Mouse (Mus musculus) c-Kit-positive CD71-positive TER-119-negative erythroid progenitor cells, embryonic 14.5 days (primary cell): ENCODE results near the gene Dgkq.

Experiments used
- DNase-seq: peaks from one replicate; pipeline ENCODE4 v3.0.0-alpha.2; 2013; ENCODE audit warnings: low read depth

Dgkq gene

DNA sequence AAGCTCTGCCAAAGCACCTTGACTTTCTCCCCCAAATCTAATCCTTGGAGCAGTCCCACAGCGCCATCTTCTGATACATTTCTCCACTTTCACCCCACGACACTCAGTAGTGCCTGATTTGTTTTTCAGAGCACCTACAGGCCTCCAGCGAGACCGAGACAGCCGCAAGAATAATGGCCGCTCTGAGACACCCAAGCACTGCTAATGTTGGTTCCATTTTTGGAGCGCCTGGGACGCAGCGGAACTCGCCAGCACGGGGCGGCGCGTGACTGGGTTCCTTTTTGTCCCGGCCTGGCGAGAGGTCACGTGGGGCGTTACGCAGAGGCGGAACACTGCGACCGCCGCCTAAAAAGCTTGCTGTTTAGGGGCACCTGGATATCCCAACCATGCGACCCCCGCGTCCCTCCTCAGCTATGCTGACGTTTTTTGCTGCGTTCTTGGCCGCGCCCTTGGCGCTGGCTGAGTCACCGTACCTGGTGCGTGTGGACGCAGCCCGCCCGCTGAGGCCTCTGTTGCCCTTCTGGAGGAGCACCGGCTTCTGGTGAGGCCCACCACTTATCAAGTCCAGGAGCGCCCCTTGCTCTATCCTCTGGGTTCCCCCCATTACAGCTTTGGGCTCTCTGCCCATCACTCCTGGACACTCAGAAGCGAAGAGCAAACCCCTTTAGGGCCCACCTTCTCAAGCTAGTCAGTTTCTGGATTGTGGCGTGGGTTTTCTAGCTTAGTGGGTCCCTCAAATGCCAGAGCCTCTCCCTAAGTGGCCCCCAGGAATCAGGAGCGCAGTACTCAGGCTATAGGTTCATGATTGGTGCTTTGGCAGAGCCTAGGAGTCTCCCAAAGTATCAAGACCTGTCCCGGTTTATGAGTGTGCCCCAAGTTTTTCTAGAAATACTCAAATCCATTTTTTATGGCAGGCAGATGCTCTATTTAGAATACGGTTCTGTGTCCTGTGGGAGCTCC, at the start of gene Dgkq:
Gene Dgkq, minus strand, starts transcription at position 696 of the 960 bp plus-strand sequence.
- DNase-seq, result peak; percentile 86

DNA sequence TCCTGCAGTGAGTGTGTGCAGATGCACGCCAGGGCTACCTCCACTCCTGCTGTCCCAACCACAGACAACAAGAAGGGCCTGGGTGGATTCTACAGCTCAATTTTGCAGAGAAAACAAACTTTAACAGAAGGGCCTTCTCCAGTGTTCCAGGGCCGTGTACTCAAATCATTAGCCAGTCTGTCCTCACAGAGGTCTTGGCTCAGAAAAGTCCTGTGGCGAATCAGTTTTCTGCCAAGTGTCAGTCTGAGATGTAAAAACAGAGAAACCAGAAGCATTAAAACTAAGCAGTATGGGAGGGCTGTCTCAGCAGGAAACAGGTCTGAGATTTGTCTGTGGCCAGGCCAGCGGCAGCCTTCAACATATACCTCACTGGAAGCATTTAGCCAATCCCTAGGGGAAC, 48.6 kb upstream of the Dgkq start:
- no peak for DNase-seq

DNA sequence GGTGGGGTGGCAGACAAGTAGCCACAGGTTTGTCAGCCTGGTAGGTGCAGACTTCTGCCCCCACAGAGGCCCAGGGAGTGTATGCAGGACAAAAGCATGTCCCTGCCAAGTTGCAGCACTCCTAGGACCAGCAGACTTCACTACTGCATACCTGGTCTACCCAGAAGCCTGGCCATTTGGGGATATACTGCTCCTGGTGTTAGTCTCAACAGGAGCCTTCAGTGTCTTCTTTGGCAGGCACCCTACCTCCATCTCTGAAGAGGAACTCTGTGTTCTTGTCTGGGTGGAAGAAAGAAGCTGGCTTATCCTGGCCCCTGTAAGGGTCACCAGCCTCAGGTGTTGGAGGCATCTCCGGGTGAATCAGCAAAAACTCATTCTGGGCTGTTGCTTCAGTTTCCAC, 46.5 kb upstream of the Dgkq start:
- DNase-seq, result no peak

DNA sequence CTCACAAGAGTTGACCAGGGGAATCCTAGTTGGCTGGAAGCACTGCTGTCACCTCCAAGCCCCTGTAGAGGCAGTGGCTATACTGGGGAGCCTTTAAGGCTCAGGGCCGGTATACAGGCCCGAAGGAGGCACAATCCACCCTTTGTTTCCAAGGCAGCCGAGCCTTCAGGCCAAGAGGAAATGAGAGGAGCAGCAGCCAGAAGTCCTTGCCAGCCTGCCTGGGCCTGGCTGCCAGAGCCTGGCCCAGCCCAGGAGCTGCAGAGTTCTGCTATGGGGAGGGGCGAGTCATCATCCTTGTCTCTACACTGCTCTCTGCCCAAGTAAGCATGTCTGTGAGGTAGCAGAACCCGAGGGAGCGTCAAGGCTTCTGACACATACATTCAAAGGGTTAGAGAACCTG, 44.7 kb upstream of the Dgkq start:
- DNase-seq, result no peak

DNA sequence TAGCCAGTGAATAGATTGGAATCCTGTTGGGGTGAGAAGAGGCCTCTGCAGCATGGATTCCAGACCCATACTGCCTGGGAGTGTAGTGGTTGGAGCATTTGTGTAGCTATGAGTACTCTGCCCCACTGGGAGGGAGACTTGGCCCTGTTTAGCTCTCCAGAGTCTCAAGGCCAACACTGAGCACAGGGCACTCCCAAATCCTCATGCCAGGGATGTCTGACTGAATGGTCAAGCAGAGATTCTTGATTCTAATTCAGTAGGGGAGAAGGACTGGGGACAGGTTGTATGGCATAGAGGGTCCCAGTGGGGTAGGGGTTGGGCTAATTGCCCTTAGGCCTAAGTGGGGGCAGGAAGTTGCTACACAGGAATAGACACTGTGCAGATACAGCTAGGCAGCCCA, 44.2 kb upstream of the Dgkq start:
- no peak for DNase-seq

DNA sequence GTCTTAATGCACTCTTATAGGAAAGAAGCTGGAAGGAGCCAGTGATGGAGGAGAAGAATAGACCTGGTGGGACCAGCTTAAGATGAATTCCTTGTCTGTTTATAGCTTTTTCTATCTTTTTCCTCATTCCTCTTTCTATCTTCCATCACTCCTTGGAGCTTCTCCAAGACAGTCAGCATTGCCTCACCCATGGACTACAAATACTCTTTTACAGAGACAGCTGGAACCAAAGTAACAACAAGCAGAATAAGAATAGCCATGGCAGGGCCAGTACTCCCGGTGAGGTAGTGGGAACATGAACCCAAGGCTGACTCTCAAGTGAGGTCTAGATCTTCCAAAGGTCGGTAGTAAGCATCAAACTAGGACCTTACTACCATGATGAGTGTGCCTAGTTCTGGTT, 43.6 kb upstream of the Dgkq start:
- no peak for DNase-seq

DNA sequence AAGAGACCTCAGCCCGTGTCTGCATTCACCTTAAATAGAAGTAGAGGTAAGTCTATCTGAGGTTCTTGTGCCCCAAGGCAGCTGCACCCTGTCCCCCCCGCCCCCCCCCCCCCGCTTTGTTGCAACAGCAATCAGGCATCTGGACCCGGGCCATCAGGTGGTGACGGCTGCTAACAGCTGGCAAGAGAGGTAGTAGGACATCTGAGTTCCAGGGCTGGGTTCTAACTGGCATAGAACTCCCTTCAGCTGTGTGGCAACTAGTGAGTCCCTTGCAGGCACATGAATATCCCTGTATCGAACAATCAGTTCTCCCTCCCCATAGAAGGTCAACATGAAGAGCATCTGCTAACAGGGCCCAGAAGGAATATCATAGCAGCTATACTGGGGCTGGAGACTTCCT, 42.5 kb upstream of the Dgkq start:
- DNase-seq, result no peak

DNA sequence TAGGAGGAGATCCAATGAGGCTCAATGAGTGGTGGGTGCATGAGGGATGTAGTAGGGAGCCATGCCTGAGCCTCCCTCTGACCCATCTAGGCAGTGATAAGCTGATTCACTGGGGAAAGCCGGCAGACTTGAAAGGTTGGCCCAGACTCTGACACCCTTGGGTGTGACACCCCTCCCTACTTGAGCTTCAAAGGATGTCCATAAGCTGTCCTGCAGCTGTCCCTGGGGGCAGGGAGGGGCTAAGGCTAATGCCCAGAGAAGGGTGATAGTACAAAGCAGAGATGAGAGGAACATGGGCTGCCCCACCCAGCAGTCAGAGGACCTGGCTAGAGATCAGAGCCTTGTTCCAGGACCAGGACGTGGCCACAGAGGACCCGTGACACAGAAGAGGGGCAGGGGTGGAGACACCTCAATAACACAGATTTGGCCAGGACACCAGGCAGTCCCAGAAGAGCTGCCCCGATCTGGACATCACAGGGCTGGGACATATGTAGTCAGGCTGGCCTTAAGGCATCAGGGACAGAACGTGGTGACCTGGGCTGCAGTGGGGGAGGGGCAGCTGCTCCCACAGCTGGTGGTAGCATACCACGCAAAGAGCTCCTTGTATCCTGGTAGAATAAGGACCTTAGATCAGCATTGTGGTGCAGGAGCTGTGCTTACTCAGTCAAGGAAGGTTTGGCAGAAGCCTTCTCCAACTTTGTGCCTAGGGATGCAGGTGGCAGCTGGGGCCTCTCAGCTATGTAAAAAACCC, 39.7 kb upstream of the Dgkq start:
- no peak for DNase-seq

DNA sequence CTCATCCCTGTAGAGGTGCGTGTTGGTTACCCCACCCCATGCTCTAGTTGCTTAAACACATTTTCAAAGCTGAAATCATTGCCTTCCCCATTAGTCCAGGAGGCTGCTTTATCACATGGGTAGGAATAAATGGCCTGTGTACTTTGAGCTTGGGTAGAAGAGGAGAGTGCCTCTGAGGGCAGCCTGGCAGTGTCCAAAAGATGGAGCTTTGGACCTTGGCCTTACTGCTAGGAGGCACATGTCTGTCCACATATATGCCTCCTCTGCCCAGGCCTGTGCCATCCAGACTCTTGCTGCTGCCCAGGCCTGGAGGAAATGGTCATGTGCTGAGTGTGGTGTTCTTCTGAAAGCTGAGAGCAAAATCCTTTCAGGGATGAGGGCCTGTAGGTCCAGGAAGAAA, 38.9 kb upstream of the Dgkq start:
- DNase-seq, result no peak

DNA sequence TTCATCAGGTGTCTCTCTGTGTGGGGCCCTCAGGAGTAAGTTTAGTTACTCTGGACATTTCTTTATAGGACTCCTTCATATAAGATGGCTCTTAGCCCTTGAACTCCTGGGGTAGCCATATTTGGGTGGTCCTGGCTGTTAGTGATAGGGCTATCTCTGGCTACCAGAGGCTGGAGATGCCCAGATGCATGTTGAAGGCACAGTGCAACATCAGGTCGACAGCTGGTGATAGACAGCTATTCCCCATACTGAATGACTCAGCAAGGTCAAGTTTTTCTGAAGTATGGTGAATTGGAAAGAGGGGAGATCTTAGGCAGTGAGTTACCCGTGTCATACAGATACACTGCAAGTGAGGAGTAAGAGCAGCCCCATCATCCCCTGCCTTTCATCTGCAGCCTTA, 38.3 kb upstream of the Dgkq start:
- DNase-seq, result no peak

DNA sequence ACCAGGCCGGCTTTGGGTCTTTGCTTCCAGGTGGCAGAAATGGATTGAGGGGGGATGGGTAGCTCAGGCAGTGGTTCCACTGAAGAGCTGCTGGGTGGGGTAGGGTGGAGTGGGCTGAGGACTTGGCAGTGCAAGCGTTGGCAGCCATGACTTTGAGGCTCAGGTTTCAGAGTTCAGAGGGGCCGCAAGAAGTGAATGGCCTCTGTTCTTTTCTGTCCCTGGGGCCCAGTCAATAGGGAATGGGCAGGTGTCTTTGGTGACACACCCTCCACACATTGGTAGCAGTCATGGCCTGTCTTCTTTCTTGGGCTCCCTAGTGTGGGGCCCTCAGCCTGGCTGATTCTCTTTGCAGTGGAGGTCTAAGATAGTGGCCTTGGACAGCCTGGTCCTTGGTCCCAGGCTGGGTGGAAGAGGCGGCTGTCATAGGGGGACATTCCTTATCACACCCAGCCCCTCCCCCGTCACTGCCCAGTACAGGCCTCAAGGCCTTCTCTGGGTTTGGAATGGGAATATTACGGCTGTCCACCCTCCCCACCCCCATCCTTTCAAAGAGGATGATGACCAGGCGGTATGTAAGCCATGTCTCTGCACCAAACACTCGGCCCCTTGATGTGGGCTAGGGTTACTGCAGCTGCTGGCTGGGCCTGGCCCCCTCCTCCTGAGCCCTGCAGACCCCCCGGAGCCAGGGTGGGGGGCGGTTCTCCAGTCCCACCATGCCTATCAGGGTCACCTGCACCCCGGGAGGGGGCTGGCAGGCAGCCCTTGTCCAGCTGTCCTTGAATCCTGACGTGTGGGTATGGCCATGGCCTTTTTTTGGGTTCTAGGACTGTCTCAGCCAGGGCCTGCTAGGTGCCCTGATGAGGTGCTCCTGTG, 34.5 kb upstream of the Dgkq start:
- no peak for DNase-seq

DNA sequence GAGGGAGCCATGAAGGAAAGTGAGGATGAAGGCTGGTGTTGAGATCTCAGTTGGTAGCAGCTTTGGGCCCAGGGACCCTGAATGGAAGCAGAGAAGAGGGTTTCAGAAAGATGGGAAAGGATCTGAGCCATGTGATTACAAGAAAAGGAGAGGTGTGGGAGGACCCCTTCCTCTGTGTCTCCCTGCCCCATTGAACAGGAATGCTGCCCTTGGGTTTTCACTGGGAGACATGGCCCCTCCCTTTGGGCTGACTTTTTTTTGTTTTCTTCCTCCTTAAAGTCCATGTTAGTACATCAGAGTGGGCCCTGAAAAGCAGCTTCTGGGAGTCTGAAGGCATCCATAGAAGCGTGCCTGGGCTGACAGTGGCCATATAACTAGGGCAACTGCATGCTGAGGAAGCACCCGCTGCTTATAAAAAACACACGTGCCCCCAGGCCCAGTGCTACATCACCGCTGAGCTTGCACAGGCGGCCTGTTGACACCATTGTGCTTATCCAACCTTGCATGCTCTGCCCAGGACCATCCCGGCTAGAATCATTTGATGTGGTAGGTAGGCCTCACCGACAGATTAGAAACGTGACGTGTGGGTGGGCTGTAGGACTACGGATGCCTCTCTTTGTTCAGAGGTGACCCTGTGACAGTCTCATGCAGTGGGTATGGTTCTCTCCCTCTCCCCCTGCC, 32.0 kb upstream of the Dgkq start:
- no peak for DNase-seq

DNA sequence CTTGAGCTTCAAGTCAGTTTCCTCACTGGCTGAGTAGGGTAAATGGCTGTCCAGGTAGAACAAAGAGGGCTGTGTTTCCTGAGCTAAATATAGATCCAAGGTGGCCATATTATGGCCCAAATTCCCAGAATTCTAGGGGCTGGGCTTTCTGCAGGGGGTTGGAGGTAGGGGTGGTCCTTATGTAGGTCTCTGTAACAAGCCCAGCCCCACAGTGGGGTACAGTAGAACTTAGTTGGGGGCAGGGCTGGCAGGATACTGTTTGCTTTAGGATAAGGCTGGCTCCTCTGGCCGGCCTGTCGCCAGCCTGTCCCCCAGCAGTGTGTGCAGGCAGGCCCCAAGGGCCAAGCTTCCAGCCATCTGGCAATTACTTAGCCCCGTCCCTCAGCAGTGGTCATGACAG, 30.9 kb upstream of the Dgkq start:
- no peak for DNase-seq

DNA sequence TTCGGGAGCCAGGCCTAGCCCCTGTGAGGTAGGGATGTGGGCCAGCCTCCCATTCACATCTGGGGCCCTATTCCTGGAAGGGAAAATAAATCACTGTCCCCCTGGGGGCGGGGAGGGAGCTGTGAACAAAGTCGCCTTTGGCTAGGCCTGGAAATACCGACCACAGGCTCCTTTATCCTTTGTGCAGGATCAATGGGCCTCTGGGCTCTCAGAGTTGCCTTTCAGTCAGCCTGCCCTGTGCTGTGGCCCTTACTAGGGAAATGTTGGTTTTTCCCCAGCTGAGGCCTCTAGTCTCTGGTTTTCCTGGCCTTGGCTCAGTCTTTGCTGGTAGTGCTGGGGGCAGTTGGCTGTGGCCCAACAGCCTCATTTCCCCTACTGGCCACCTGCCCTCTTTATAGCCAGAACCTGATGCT, 27.9 kb upstream of the Dgkq start:
- no peak for DNase-seq

DNA sequence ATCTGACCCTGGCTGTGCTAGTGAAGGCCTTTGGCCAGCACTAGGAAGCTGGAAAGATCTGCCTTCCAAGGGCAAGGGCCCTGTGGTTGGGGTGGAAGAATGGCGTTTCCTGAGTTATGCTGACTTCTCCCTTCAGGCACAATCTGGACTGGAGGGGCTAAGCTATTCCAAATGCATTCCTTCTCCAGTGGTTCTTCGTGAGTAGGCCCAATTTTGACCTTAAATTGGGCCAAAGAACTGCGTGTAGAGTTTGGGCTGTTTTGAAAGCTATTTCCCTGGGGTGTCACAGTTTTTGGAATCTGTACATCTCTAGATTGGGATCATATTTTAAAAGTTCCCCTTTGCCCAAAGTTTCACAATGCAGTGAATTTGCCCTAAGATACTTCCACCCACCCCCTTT, 27.1 kb upstream of the Dgkq start:
- no peak for DNase-seq

DNA sequence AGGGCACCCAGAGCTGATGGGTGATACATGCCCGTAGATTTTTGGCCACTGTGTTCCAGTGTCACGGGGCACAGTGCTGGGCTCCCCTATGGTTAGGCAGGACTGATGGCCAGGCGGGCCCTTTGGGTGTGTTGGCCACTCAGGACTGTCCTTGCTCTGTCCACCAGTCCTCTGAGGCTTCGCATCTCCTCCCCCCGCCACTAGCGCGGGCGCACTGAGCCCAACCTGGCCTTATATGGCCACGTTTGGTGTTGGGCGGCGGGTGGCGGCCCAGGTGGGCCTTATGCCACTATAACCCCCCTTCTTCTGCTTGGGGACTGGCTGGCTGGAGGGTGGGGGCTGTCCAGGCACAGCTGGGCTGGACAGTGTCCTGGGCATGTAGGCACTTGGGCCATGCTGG, 26.4 kb upstream of the Dgkq start:
- DNase-seq, result no peak

DNA sequence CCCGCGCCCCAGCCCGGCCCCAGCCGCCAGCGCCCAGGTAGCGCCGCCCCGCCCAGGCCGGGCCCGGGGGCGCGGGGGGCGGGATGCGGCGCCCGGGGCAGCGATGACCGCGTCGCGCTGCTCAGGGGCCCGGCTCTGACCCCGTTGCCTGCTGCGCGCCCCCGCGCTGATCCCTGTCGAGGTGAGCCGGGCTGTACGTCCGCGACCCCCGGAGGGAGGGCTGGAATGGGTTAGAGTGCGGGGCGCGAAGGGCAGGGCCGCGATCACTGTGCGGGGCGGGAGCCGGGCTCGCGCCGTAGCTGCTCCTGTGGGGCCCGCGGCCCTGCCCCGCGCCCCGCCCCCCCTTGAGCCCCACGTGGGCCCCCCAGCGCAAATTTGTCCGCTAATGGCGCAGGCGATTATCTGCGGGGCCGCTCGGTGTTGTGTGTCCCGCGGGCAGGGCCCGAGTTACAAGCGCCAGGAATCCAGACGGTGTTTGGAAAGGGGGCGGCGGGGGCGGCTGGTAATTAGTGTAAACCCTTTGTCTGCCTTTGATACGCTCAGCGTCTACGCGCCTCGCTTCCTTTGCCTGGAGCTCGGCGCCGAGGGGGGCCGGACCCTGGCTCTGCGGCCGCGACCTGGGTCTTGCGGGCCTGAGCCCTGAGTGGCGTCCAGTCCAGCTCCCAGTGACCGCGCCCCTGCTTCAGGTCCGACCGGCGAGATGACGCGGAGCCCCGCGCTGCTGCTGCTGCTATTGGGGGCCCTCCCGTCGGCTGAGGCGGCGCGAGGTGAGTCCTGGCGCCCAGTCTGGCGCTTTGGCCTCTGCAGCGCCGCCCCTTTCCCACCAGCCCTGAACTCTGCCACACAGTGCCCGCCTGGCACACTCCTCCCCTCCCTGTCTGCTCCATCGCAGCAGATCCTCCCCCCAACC, 25.1 kb upstream of the Dgkq start:
- no peak for DNase-seq

DNA sequence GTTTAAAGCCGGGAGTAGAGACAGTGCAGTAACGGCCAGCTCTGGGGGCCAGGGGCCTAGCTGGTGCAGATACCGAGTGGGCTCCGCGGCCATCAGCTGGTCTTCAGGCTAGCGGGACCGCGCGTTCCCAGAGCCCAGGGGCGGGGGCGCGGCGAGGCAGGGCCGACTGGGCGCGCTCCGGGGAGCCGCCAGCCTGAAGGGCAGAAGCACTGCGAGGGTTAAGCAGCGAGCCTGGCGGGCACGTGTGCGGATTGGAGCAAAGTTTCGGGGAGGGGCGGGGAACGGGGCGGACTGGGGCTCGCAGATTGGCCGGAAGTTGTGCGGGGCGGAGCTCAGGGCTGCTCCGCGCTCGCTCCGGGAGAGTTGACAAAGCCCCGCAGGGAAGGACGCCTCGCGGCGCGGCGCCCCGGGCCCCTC, 24.4 kb upstream of the Dgkq start:
- DNase-seq, result peak; percentile 86

DNA sequence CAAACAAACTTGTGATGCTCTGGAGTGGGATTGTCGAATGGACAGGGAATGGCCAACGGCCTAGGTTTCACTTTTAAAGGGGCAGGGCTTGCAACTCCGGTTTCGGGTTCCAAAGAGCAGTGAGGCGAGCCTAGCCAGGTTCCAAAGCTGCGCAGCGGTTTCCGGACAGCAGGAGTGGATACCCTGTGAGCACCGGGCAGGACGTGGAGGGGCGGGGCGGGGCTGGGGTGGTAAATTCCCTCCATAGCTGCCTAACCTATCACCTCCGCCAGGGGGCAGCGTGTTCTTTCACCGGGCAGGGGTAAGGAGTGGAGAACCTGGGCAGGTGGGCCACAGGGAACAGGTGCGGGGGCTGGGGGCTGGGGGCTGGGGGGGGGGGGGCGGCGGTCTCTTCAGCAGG, 22.8 kb upstream of the Dgkq start, which contains the start of gene Fgfrl1:
Gene Fgfrl1, plus strand, starts transcription at position 112 of the 400 bp plus-strand sequence.
- DNase-seq, result no peak

DNA sequence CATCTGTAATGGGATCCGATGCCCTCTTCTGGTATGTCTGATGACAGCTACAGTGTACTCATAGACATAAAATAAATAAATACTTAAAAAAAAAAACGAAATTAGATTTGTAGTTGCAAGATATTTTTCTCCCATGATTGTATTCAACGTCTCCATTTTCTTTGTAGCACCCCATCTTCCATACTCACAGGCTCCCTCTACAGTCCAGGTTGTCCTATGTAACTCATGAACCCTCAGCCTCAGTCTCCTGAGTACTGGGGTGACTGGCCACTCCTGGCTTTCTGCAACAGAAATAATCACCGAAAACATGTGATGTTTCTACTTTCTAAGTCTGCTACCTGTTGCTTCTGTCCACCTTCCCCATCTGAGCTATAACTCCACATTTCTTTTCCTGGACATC, 21.7 kb upstream of the Dgkq start:
- no peak for DNase-seq

DNA sequence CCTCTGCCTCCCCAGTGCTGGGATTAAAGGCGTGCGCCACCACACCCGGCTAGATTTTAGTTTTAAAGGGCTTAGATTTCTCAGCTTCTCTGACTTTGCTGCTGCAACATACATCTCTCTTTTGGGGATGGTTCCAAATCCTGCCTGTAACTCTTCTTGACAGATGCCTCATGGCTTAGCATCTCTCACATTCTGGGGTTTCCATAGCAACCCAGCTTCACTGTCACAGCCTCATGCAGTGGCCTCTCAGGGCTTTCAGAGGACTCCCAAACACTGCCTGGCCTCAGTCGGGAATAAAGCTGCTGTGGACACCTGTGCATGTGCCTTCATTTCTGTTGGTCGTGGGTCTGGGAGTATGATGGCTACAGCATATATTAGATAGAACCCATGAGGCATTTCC, 19.6 kb upstream of the Dgkq start:
- no peak for DNase-seq
